Mouse (Mus musculus) C2C12 (cell line): ENCODE data around the gene Cyp2j6.

ENCODE experiments used
- CTCF ChIP-seq: IDR thresholded peaks from one replicate; pipeline ENCODE4 v1.5.1; 2011; ENCODE audit not compliant: control insufficient read depth, insufficient read depth, insufficient read length
- FOSL1 ChIP-seq: IDR thresholded peaks from one replicate; pipeline ENCODE4 v1.8.0; 2011; ENCODE audit warnings: mild to moderate bottlenecking, low read length; ENCODE audit not compliant: poor library complexity, insufficient read depth, severe bottlenecking
- MAX ChIP-seq: IDR thresholded peaks from one replicate; pipeline ENCODE4 v1.6.1; 2011; ENCODE audit warnings: mild to moderate bottlenecking, control low read depth
- USF1 ChIP-seq: IDR thresholded peaks from one replicate; pipeline ENCODE4 v1.6.1; 2011; ENCODE audit warnings: low read depth, mild to moderate bottlenecking, control low read depth, moderate library complexity

- TF ChIP-seq CTCF (no peak), FOSL1 (no peak), MAX (no peak), USF1 (no peak)
Observed at GRCm38 (mm10) chr4:96551619-96552018, 1.8 kb downstream of the Cyp2j6 start.
